Mouse (Mus musculus): ENCODE results near the gene Ctbp2.

GRCm38 (mm10) chr7:133032589-133033203 is 91.5 kb downstream of the Ctbp2 start:
- TF ChIP-seq POLR2A (IDR thresholded peaks at IDR 0.05; ENCODE audit: insufficient read depth, low read depth, low read length) (no peak), CTCF (IDR thresholded peaks at IDR 0.05; ENCODE audit: insufficient read depth, low read depth, low read length) (peak; percentile 74; the same call in 1 of the 2 replicates)

Measured in olfactory bulb, adult 2 months (tissue).